Mouse (Mus musculus) forebrain, embryonic 13.5 days (tissue): ENCODE measurements around the gene Nupr1. TPM values are rescaled to one million over a fixed set of nuclear protein-coding genes. Genes with fewer than 3 reads are reported as not detected.
A peak's percentile ranks its signal among the peaks of the same experiment; 100 is the strongest.

Experiments used
- ATAC-seq: fragments of 200-750 bp; cut with Nextera tagmentation; 2 replicates; pipeline ENCODE4 v1.8.0; 2017
- H3K27ac ChIP-seq: fragments of 300-500 bp; sonication (generic); 2 replicates; pipeline ENCODE4 v1.5.1; 2015; ENCODE audit warnings: inconsistent platforms, mild to moderate bottlenecking, moderate library complexity
- H3K27me3 ChIP-seq: fragments of 300-500 bp; sonication (generic); 2 replicates; pipeline ENCODE4 v1.6.1; 2015; ENCODE audit warnings: mild to moderate bottlenecking, inconsistent platforms
- H3K36me3 ChIP-seq: fragments of 300-500 bp; sonication (generic); 2 replicates; pipeline ENCODE4 v1.6.1; 2015; ENCODE audit warnings: mild to moderate bottlenecking, inconsistent platforms; ENCODE audit not compliant: poor library complexity, severe bottlenecking
- H3K4me1 ChIP-seq: fragments of 300-500 bp; sonication (generic); 2 replicates; pipeline ENCODE4 v1.6.1; 2015; ENCODE audit warnings: inconsistent platforms
- H3K4me2 ChIP-seq: fragments of 300-500 bp; sonication (generic); 2 replicates; pipeline ENCODE4 v1.6.1; 2015; ENCODE audit warnings: inconsistent platforms, mild to moderate bottlenecking, moderate library complexity
- H3K4me3 ChIP-seq: fragments of 300-500 bp; sonication (generic); 2 replicates; pipeline ENCODE4 v1.5.1; 2015; ENCODE audit warnings: mild to moderate bottlenecking, inconsistent platforms
- H3K9ac ChIP-seq: fragments of 300-500 bp; sonication (generic); 2 replicates; pipeline ENCODE4 v1.6.1; 2015; ENCODE audit warnings: mild to moderate bottlenecking, inconsistent platforms
- H3K9me3 ChIP-seq: fragments of 300-500 bp; sonication (generic); replicated peaks from 2 replicates; pipeline ENCODE4 v1.6.1; 2016; ENCODE audit warnings: inconsistent platforms
- WGBS: fragments of 180-500 bp; shearing (Covaris S2); methylation state at CpG from one replicate; pipeline ENCODE4 v1.1.7; 2015; 5-methylcytosine and 5-hydroxymethylcytosine counted together
- polyA plus RNA-seq: library from polyadenylated mRNA; unstranded; fragments of >200 nt; fragmentation: Nextera tagmentation; extraction: Ambion mirVana; gene quantifications from 2 replicates; pipeline ENCODE4 v1.2.1, GENCODE M21; 2015

Gene Nupr1
- polyA plus RNA-seq, 1 experiment from 2014 or later: 2.5 TPM

GRCm38 (mm10) chr7:126636733-126637520 lies 6.3 kb upstream of the Nupr1 start:
- Histone ChIP-seq H3K27me3 (no peaks in the 10 kb centered on the region), H3K9me3 (no peaks in the 10 kb centered on the region), H3K27ac (no peak overlapping the region), H3K36me3 (no peaks in the 10 kb centered on the region), H3K4me2 (no peak overlapping the region), H3K9ac (no peak overlapping the region), H3K4me3 (no peak overlapping the region), H3K4me1 (no peaks in the 10 kb centered on the region)
- no peak for ATAC-seq
- 19% methylated on average over 4 of the region's 4 CpGs for WGBS

DNA sequence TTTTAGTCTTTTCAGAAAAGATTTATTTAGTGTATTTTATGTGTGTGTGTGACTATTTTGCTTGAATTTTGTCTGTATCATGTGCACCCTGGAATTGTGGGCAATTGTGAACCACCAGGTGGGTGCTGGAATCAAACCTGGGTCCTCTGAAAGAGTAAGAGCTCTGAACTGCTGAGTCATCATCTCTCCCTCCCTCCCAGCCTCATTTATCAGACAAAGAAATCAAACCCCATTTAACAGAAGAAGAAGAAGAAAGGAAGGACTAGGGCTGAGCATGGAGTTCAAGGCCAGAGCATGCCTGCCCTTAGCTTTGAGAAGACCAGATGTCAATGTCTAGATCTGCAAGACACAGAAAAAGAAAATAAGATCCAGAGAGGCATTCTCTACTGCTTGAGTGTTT lies 4.7 kb upstream of the Nupr1 start:
- no peaks in the 10 kb centered on the region for H3K4me1 ChIP-seq
- no peaks in the 10 kb centered on the region for H3K27me3 ChIP-seq
- H3K4me3 ChIP-seq: no peak overlapping the region
- H3K36me3 ChIP-seq: no peaks in the 10 kb centered on the region
- H3K9me3 ChIP-seq: no peaks in the 10 kb centered on the region
- no peak overlapping the region for H3K9ac ChIP-seq
- no peak overlapping the region for H3K4me2 ChIP-seq
- H3K27ac ChIP-seq: no peak overlapping the region
- no peak for ATAC-seq

- Histone ChIP-seq H3K4me2 (no peak overlapping the region), H3K36me3 (no peaks in the 10 kb centered on the region), H3K4me3 (no peak overlapping the region), H3K27me3 (no peaks in the 10 kb centered on the region), H3K4me1 (no peaks in the 10 kb centered on the region), H3K9me3 (no peaks in the 10 kb centered on the region), H3K9ac (no peak overlapping the region), H3K27ac (no peak overlapping the region)
- 88% methylated on average over 2 of the region's 2 CpGs for WGBS
- no peak for ATAC-seq
Observed at GRCm38 (mm10) chr7:126632478-126632877, 1.8 kb upstream of the Nupr1 start.

- H3K4me1 ChIP-seq: no peaks in the 10 kb centered on the region
- WGBS: 23% methylated on average over 3 of the region's 3 CpGs
- H3K4me2 ChIP-seq: no peak overlapping the region
- H3K27ac ChIP-seq: no peak overlapping the region
- no peaks in the 10 kb centered on the region for H3K27me3 ChIP-seq
- H3K9ac ChIP-seq: no peak overlapping the region
- H3K36me3 ChIP-seq: no peaks in the 10 kb centered on the region
- H3K9me3 ChIP-seq: no peaks in the 10 kb centered on the region
- ATAC-seq: no peak
- H3K4me3 ChIP-seq: no peak overlapping the region
Observed at GRCm38 (mm10) chr7:126629915-126630314, 746 bp downstream of the Nupr1 start.

- H3K36me3 ChIP-seq: no peaks in the 10 kb centered on the region
- no peak overlapping the region for H3K4me2 ChIP-seq
- no peak overlapping the region for H3K9ac ChIP-seq
- H3K4me3 ChIP-seq: no peak overlapping the region
- no peaks in the 10 kb centered on the region for H3K27me3 ChIP-seq
- H3K4me1 ChIP-seq: no peaks in the 10 kb centered on the region
- 84% methylated on average over 6 of the region's 6 CpGs for WGBS
- no peaks in the 10 kb centered on the region for H3K9me3 ChIP-seq
- H3K27ac ChIP-seq: no peak overlapping the region
- no peak for ATAC-seq
Observed at GRCm38 (mm10) chr7:126628111-126628510, 2.5 kb downstream of the Nupr1 start.

- WGBS: 83% methylated on average over 3 of the region's 3 CpGs
- Histone ChIP-seq H3K4me1 (no peaks in the 10 kb centered on the region), H3K4me3 (no peak overlapping the region), H3K27ac (no peak overlapping the region), H3K36me3 (no peaks in the 10 kb centered on the region), H3K27me3 (no peaks in the 10 kb centered on the region), H3K9me3 (no peaks in the 10 kb centered on the region), H3K9ac (no peak overlapping the region), H3K4me2 (no peak overlapping the region)
- ATAC-seq: no peak
Observed at GRCm38 (mm10) chr7:126625807-126626600, 4.7 kb downstream of the Nupr1 start.

GRCm38 (mm10) chr7:126625369-126625768 lies 5.3 kb downstream of the Nupr1 start:
- no peak for ATAC-seq
- no peaks in the 10 kb centered on the region for H3K4me1 ChIP-seq
- H3K4me2 ChIP-seq: no peak overlapping the region
- no peaks in the 10 kb centered on the region for H3K36me3 ChIP-seq
- no peak overlapping the region for H3K4me3 ChIP-seq
- 63% methylated on average over 6 of the region's 6 CpGs for WGBS
- H3K27me3 ChIP-seq: no peaks in the 10 kb centered on the region
- no peak overlapping the region for H3K27ac ChIP-seq
- H3K9me3 ChIP-seq: no peaks in the 10 kb centered on the region
- 0 out of 2 replicates have a peak overlapping the region, but pooled peaks have one; percentile 16 for H3K9ac ChIP-seq

DNA sequence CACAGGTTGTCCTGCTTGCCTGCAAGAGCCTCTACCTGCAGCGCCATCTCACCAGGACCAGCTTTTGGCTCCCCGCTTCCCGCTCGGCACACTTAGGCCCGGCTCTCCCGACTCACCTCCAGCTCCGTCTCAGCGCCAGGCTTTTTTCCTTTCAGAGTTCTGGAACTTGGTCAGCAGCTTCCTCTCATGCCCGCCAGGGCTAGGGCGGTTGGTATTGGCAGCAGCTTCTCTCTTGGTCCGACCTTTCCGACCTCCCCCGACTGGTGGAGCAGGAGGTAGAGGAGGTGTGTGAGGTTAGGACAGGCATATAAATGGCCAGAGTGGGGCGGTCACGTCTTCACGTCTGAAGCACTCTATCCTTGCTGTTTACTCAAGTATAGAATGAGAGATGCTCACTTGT lies 5.9 kb downstream of the Nupr1 start:
- Histone ChIP-seq H3K4me1 (no peaks in the 10 kb centered on the region), H3K27me3 (no peaks in the 10 kb centered on the region), H3K27ac (no peak overlapping the region), H3K9ac (no peak overlapping the region), H3K36me3 (no peaks in the 10 kb centered on the region), H3K4me2 (no peak overlapping the region), H3K4me3 (no peak overlapping the region), H3K9me3 (no peaks in the 10 kb centered on the region)
- ATAC-seq: no peak
- 73% methylated on average over 16 of the region's 16 CpGs for WGBS

- ATAC-seq: no peak
- no peak overlapping the region for H3K9ac ChIP-seq
- H3K9me3 ChIP-seq: no peaks in the 10 kb centered on the region
- no peaks in the 10 kb centered on the region for H3K36me3 ChIP-seq
- 77% methylated on average over 1 of the region's 1 CpGs for WGBS
- H3K4me2 ChIP-seq: no peak overlapping the region
- no peaks in the 10 kb centered on the region for H3K27me3 ChIP-seq
- H3K4me1 ChIP-seq: no peaks in the 10 kb centered on the region
- H3K4me3 ChIP-seq: no peak overlapping the region
- no peak overlapping the region for H3K27ac ChIP-seq
Observed at GRCm38 (mm10) chr7:126623381-126623780, 7.3 kb downstream of the Nupr1 start.

- Histone ChIP-seq H3K4me3 (no peak overlapping the region), H3K4me1 (no peaks in the 10 kb centered on the region), H3K36me3 (no peaks in the 10 kb centered on the region), H3K9me3 (no peaks in the 10 kb centered on the region), H3K4me2 (no peak overlapping the region), H3K27ac (no peak overlapping the region), H3K9ac (no peak overlapping the region), H3K27me3 (no peaks in the 10 kb centered on the region)
- 93% methylated on average over 9 of the region's 9 CpGs for WGBS
- ATAC-seq: no peak
Observed at GRCm38 (mm10) chr7:126621452-126622359, 9.0 kb downstream of the Nupr1 start.

GRCm38 (mm10) chr7:126619559-126620275 lies 10.9 kb downstream of the Nupr1 start:
- H3K9me3 ChIP-seq: no peaks in the 10 kb centered on the region
- no peak for ATAC-seq
- H3K4me2 ChIP-seq: no peak overlapping the region
- H3K4me1 ChIP-seq: no peaks in the 10 kb centered on the region
- no peak overlapping the region for H3K4me3 ChIP-seq
- no peak overlapping the region for H3K27ac ChIP-seq
- no peaks in the 10 kb centered on the region for H3K27me3 ChIP-seq
- no peaks in the 10 kb centered on the region for H3K36me3 ChIP-seq
- H3K9ac ChIP-seq: no peak overlapping the region
- WGBS: 85% methylated on average over 10 of the region's 10 CpGs
